Mouse (Mus musculus) hindbrain, embryonic 16.5 days (tissue): ENCODE data around the gene Nid2. TPM values are rescaled to one million over a fixed set of nuclear protein-coding genes. Genes with fewer than 3 reads are reported as not detected.
A peak's percentile ranks its signal among the peaks of the same experiment; 100 is the strongest.

Source experiments
- ATAC-seq: fragments of 200-750 bp; cut with Nextera tagmentation; 2 replicates; pipeline ENCODE4 v1.8.0; 2017; ENCODE audit warnings: moderate TSS enrichment, moderate library complexity
- H3K27ac ChIP-seq: fragments of 300-500 bp; sonication (generic); 2 replicates; pipeline ENCODE4 v1.5.1; 2014; ENCODE audit warnings: low read depth, mild to moderate bottlenecking, control low read depth, low read length, moderate library complexity
- H3K27me3 ChIP-seq: fragments of 300-500 bp; sonication (generic); replicated peaks from 2 replicates; pipeline ENCODE4 v1.6.1; 2014; ENCODE audit warnings: low read length; ENCODE audit not compliant: control insufficient read depth, insufficient read depth
- H3K36me3 ChIP-seq: fragments of 300-500 bp; sonication (generic); 2 replicates; pipeline ENCODE4 v1.6.1; 2014; ENCODE audit warnings: mild to moderate bottlenecking, low read length, moderate library complexity, mixed read lengths; ENCODE audit not compliant: control insufficient read depth, insufficient read depth
- H3K4me1 ChIP-seq: fragments of 300-500 bp; sonication (generic); 2 replicates; pipeline ENCODE4 v1.6.1; 2014; ENCODE audit warnings: low read depth, low read length; ENCODE audit not compliant: control insufficient read depth, insufficient read depth
- H3K4me2 ChIP-seq: fragments of 300-500 bp; sonication (generic); 2 replicates; pipeline ENCODE4 v1.6.1; 2014; ENCODE audit warnings: mild to moderate bottlenecking, low read length, control low read depth, moderate library complexity
- H3K4me3 ChIP-seq: fragments of 300-500 bp; sonication (generic); 2 replicates; pipeline ENCODE4 v1.5.1; 2014; ENCODE audit warnings: mild to moderate bottlenecking, low read length, control low read depth, moderate library complexity
- H3K9ac ChIP-seq: fragments of 300-500 bp; sonication (generic); 2 replicates; pipeline ENCODE4 v1.6.1; 2014; ENCODE audit warnings: low read depth, mild to moderate bottlenecking, control low read depth, low read length, moderate library complexity
- H3K9me3 ChIP-seq: fragments of 300-500 bp; sonication (generic); 2 replicates; pipeline ENCODE4 v1.6.1; 2014; ENCODE audit warnings: mild to moderate bottlenecking, low read length, moderate library complexity; ENCODE audit not compliant: control insufficient read depth
- WGBS: fragments of 180-500 bp; shearing (Covaris S2); extraction: QIAGEN DNeasy Blood & Tissue Kit; methylation state at CpG from one replicate; pipeline ENCODE4 v1.1.7; 2014; 5-methylcytosine and 5-hydroxymethylcytosine counted together
- polyA plus RNA-seq: library from polyadenylated mRNA; unstranded; fragments of >200 nt; fragmentation: Nextera tagmentation; extraction: Ambion mirVana; gene quantifications from 2 replicates; pipeline ENCODE4 v1.2.1, GENCODE M21; 2015

Nid2 gene
- polyA plus RNA-seq, 1 experiment from 2014 or later, result 33.7 TPM

DNA sequence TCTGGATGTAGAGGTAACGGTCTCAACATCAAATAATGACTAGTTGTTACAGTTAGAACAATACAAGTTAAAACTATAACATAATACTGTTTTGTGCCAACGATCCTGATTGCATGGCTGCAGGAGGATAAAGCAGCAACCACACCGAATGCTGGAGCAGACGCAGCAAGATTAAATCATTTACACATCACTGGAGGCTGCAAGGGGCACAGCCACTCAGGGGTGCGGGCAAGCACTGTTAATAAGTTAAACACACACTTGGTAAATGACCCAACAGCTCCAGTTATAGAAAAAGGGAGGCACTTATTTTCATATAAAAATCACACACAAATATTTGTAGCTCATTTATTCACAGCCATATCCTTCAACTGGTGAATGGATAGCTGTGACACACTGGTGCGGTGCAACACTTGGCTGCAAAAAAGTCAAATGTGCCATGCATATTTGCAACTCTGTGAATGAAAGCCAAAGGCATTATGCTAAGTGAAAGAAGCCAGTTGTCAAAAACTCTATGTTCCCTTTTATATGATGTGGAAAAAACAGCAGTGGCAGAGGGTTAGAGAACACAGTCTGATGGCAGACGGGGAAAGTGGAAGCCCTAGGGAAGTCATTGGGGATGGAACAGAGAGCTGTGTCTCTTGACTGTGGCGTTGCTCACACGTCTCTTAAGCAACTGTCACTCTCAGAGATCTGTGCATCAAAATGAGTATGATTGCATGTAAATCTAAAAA lies 11.5 kb upstream of the Nid2 start:
- WGBS, result 39% methylated on average over 9 of the region's 9 CpGs
- peak; percentile 36 for ATAC-seq
- Histone ChIP-seq H3K27ac (no peak overlapping the region), H3K9me3 (no peaks in the 10 kb centered on the region), H3K27me3 (no peaks in the 10 kb centered on the region), H3K36me3 (no peaks in the 10 kb centered on the region), H3K4me1 (peaks cover 3% of the 10 kb centered on the region), H3K9ac (no peak overlapping the region), H3K4me2 (no peak overlapping the region), H3K4me3 (no peak overlapping the region)

DNA sequence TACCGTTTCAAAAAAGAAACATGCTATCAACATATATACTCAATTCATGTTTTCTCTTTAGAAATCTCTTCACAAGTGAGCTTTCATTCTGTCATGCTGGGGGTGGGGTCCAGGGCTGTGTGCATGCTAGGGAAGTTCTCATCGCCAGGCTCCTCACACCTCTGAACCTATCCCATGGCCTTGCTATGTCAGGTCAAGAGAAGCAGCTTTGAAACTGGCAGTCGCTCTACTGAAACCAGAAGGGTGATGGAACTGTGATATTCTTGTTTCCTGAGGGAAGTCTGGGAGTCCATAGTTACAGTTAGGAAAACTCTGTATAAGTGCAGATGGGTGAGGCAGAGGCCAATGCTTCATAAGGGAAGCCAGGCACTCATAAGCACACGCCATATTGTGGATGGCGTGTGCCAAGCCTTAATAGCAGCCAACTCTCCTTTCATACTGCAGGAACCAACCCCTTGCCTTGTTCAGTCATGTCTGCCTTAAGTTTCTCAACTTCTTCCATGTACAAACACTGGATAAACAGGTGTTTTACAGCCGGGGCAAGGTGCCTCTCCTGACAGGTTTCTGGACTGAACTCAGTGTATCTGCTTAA lies 10.8 kb upstream of the Nid2 start:
- Histone ChIP-seq H3K4me1 (peaks cover 3% of the 10 kb centered on the region), H3K27ac (no peak overlapping the region), H3K36me3 (no peaks in the 10 kb centered on the region), H3K9ac (no peak overlapping the region), H3K4me2 (no peak overlapping the region), H3K4me3 (no peak overlapping the region), H3K27me3 (no peaks in the 10 kb centered on the region), H3K9me3 (no peaks in the 10 kb centered on the region)
- 93% methylated on average over 6 of the region's 6 CpGs for WGBS
- no peak for ATAC-seq

DNA sequence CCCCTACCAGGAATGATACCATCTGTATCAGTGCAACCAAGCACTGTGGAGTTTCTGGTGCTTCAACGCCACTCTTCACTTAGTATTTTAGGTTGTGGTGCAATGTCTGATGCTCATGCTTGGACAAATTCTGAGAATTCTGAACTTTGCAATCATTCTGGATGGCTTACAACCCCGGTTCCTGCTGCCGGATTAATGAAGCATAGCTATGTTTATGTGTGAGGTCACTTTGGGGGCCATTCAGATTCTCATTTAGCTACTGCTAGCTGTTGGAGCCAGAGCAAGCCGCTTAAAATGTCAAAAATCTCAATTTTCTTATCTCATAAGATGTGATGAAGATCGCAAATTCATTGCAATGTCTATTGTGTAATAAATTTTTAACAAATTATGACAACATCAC lies 6.2 kb upstream of the Nid2 start:
- Histone ChIP-seq H3K9me3 (no peaks in the 10 kb centered on the region), H3K27me3 (no peaks in the 10 kb centered on the region), H3K36me3 (no peaks in the 10 kb centered on the region), H3K9ac (no peak overlapping the region), H3K27ac (no peak overlapping the region), H3K4me3 (no peak overlapping the region), H3K4me1 (no peaks in the 10 kb centered on the region), H3K4me2 (no peak overlapping the region)
- ATAC-seq, result no peak
- WGBS, result 80% methylated on average over 5 of the region's 5 CpGs

DNA sequence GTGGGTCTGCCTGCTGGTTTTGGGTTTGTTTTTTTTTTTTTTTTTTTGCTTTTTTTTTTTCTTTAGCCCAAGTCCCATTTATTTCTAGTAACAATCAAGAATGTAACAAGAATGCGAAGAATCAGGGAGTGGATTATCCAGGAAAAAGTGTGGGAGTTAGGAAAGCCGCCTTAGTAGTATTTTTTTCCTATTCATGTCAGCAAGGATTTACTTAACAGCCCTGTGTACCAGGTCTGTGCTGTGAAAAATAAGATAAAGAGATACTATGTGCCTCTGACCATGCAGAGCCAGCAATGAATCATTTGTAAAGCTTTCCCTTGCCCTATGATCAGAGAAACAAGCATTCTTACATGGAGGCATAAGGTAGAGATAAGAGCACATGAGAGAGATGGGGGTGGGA lies 4.8 kb upstream of the Nid2 start:
- peaks cover 6% of the 10 kb centered on the region for H3K4me1 ChIP-seq
- no peak overlapping the region for H3K27ac ChIP-seq
- H3K9ac ChIP-seq, result no peak overlapping the region
- no peak overlapping the region for H3K4me3 ChIP-seq
- no peak overlapping the region for H3K4me2 ChIP-seq
- H3K36me3 ChIP-seq, result no peaks in the 10 kb centered on the region
- 87% methylated on average over 2 of the region's 2 CpGs for WGBS
- 0 out of 2 replicates have a peak, but pooled peaks cover 2% of the 10 kb centered on the region for H3K27me3 ChIP-seq
- no peak for ATAC-seq
- H3K9me3 ChIP-seq, result no peaks in the 10 kb centered on the region

DNA sequence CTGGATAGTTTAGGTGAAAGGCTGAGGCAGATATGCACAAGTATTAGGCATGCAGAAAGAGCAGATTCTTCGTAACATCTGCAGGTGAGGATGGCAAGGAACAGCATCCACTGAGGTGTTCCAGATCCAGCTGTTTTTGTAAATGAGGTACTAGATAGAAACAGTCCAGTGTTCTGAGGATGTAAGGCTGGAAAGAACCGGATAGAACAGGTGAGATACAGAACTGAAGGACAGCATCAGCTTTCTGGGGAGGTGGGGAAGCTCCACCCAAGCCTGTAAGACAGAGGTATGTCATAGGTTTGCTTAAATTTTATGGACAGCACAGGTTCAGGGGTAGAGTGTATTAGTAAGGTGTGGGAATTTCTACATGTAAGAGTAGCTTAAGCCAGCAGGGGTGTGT lies 4.3 kb upstream of the Nid2 start:
- ATAC-seq, result no peak

DNA sequence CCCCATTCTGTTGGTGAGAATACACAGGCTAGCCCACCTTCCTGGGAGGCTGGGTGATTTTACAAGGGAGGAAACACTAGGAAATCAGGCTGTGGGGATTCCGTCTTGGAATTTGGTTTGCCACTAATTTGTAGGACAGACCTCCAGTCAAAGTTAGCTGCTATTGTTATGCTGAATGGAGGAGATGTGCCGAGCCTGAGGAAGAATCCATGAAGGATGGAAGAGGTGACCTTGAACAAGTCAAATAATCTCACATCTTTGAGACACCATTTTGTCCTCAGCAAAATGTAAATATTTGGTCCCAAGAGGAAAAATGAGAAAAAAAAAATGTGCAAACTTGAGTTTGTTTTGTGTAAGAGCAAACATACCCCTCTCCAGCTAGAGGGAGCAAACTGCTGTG lies 1.3 kb upstream of the Nid2 start:
- WGBS, result 42% methylated on average over 2 of the region's 2 CpGs
- no peaks in the 10 kb centered on the region for H3K36me3 ChIP-seq
- no peak overlapping the region for H3K27ac ChIP-seq
- H3K4me3 ChIP-seq, result no peak overlapping the region
- no peak for ATAC-seq
- no peak overlapping the region for H3K4me2 ChIP-seq
- peaks cover 17% of the 10 kb centered on the region for H3K4me1 ChIP-seq
- H3K9ac ChIP-seq, result no peak overlapping the region
- peaks cover 15% of the 10 kb centered on the region for H3K27me3 ChIP-seq
- no peaks in the 10 kb centered on the region for H3K9me3 ChIP-seq

More for the DNA sequence above, 4.3 kb upstream of the Nid2 start:
- H3K27ac ChIP-seq, result no peak overlapping the region
- 93% methylated on average over 2 of the region's 2 CpGs for WGBS
- H3K36me3 ChIP-seq, result no peaks in the 10 kb centered on the region
- no peaks in the 10 kb centered on the region for H3K9me3 ChIP-seq
- no peak overlapping the region for H3K9ac ChIP-seq
- no peak overlapping the region for H3K4me2 ChIP-seq
- H3K27me3 ChIP-seq, result peaks cover 2% of the 10 kb centered on the region; the same call in 1 of the 2 replicates
- peaks cover 10% of the 10 kb centered on the region for H3K4me1 ChIP-seq
- no peak overlapping the region for H3K4me3 ChIP-seq

DNA sequence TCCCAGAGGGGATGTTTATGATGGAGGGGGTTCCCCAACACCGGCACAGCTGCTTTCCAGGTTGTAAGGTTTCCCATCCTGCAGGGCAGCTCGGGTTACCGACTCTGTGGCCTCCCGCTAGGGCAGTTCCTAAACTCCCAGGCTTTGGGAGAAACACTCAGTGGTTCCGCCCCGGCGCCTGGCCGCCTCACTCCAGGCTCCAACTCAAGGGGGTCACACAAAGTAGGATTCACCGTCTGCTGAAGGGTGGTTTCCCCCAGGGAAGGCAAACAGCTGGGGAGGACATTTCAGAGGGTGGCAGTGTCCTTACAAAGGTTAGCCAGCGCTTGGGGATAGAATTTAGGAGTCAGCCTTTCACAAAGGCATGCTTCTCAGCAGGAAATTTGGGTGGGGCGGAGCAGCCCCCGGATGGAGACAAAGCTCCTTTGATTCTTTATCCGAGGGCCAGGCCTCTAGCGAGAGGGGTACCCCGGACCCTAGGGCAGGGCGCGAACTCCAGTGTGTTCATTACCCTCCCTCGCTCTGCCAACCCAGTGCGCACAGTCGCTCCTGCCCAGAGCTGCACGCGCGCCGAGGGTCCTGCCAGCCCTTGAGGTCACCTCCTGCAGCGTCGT lies 547 bp upstream of the Nid2 start:
- H3K4me1 ChIP-seq, result peaks cover 17% of the 10 kb centered on the region
- peaks cover 15% of the 10 kb centered on the region for H3K27me3 ChIP-seq
- peak overlapping the region; percentile 93 for H3K4me2 ChIP-seq
- H3K36me3 ChIP-seq, result no peaks in the 10 kb centered on the region
- WGBS, result 2% methylated on average over 26 of the region's 26 CpGs
- H3K9me3 ChIP-seq, result no peaks in the 10 kb centered on the region
- peak overlapping the region; percentile 53 for H3K4me3 ChIP-seq
- ATAC-seq, result peak; percentile 7; the same call in 1 of the 2 replicates
- H3K27ac ChIP-seq, result no peak overlapping the region
- no peak overlapping the region; the same call in 1 of the 2 replicates for H3K9ac ChIP-seq

DNA sequence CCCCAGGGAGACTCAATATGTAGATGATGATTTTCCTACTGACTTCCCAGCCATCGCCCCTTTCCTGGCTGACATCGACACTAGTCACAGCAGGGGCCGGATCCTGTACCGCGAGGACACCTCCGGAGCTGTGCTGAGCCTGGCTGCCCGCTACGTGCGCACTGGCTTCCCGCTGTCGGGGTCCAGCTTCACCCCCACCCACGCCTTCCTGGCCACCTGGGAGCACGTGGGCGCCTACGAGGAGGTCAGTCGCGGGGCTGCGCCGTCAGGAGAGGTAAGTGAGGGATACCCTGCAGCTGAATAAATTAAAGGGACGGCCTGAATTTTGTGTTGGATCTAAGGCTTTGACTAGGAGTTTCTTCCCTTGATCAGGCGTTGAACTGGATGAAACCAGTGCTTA lies 1.2 kb downstream of the Nid2 start:
- Histone ChIP-seq H3K4me2 (peak overlapping the region; percentile 93), H3K9me3 (no peaks in the 10 kb centered on the region), H3K4me3 (peak overlapping the region; percentile 53), H3K4me1 (peaks cover 17% of the 10 kb centered on the region), H3K27ac (no peak overlapping the region), H3K27me3 (peaks cover 15% of the 10 kb centered on the region), H3K36me3 (no peaks in the 10 kb centered on the region), H3K9ac (peak overlapping the region; percentile 36)
- no peak for ATAC-seq
- 4% methylated on average over 21 of the region's 21 CpGs for WGBS
